Mouse (Mus musculus): Measurements from ENCODE around the gene Ttc7.
A peak's percentile ranks its signal among the peaks of the same experiment; 100 is the strongest.

Ttc7 gene

GRCm38 (mm10) chr17:87314530-87314946 lies 31.9 kb downstream of the Ttc7 start:
- DNase-seq (ENCODE audit: low read depth) = peak; percentile 22

- DNase-seq (ENCODE audit: low read depth) = peak; percentile 68
Observed at GRCm38 (mm10) chr17:87315021-87315531, 32.4 kb downstream of the Ttc7 start.

GRCm38 (mm10) chr17:87315891-87316763 lies 33.4 kb downstream of the Ttc7 start:
- DNase-seq (ENCODE audit: low read depth) = no peak

DNA sequence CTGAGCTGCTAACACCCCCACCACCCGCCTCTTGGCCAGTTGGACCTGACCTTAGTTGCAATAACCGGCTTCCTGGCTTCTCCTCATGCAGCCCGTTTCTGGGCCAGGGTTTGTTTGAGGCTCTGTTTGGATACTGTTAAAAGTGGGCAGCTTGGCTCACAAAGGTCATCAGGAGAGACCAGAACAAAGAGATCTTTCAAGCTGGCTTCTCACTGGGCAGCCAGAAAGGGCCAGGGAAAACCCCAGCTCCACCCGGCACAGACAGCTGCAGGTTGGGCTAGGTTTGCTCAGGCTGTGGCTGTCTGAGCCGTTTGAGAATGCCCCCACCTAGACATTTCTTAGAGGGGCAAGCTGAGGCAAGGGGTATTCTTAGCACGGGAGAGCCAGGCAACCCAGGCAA lies 34.6 kb downstream of the Ttc7 start:
- DNase-seq (ENCODE audit: low read depth) = no peak

GRCm38 (mm10) chr17:87317947-87318346 lies 35.3 kb downstream of the Ttc7 start:
- DNase-seq (ENCODE audit: low read depth) = no peak

DNA sequence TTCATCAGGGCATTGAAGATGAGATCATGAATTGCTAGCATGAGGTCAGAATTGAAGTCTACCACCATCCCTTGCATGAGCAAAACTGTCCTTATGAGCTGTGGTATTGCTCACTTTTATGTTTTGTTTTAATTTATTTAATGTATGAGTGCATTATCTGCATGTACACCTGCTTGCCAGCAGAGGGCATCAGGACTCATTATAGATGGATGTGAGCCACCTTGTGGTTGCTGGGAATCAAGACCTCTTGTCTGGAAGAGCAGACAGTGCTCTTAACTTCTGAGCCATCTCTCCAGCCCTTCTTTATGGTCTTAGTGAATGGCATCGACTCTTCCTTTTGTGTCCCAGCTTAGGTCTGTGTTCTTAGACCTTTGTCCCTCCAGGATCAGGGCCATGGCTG lies 39.0 kb downstream of the Ttc7 start:
- DNase-seq (ENCODE audit: low read depth) = peak; percentile 23

- no peak for DNase-seq (ENCODE audit: low read depth)
Observed at GRCm38 (mm10) chr17:87323215-87323614, 40.5 kb downstream of the Ttc7 start.

DNA sequence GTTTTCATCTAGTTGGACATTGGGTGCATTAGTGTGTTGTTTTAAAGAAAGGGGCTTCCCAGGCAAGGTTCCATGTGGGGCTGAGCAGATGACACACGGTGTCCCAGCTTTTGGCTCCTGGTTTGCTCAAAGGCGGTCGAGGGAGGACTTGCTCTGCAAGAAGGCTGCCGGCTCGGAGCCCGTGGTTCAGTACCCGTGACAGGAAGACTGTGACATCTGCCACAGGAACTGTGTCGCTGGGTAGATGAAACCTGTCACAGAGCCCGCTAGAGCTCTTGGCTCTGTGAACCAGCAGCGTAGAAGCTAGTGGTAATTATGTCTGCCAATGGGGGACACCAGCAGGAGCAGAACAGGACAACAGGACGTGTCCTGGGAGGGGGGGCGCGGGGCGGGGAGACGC lies 42.8 kb downstream of the Ttc7 start:
- no peak for DNase-seq (ENCODE audit: low read depth)

- DNase-seq (ENCODE audit: low read depth) = no peak
Observed at GRCm38 (mm10) chr17:87326987-87327386, 44.3 kb downstream of the Ttc7 start.

DNA sequence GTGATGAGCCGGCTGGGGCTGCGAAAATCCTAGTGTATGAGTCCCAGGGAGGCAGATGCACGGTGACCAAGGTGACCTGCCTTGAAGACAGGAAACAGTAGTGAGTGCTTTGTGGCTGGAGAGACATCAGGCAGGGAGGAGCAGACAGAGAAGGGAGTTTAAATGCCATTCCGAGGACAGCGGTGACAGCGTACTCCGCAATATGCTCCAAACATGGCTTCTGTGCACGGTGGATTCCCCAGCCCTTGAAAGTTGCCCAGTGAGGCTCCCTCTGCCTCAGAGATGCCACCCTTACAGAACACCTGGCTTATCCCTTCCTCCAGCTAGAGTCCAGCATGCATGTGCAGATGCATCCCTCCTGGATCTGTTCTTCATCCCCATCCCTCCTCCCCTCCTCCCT lies 45.0 kb downstream of the Ttc7 start:
- DNase-seq (ENCODE audit: low read depth) = no peak

DNA sequence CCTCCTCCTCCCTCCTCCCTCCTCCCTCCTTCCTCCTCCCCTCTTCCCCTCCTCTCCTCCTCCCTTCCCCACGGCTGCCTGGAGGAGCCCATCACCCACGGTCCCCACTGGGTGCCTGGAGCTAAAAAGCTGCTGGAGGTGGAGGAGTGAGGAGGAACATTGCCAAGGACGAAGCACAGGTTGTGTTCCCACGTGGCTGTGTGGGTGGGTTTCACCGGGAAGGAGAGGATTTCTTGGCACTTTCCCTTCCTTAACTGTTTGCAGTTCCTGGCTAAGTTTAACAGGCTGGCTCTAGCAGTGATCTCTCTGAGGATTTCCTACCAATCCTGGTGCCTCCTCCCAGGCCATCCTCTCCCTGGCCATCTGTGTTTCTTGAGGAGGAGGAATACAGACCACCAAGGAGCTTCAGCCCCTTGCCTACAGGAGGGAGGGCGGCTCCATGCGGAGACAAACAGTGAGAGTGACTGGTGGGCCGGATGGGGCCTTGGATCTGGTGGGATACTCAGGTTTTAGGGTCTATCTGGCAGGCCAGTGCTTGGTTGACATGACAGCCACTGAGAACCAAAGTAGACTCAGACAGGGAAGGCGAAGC lies 45.6 kb downstream of the Ttc7 start:
- no peak for DNase-seq (ENCODE audit: low read depth)

DNA sequence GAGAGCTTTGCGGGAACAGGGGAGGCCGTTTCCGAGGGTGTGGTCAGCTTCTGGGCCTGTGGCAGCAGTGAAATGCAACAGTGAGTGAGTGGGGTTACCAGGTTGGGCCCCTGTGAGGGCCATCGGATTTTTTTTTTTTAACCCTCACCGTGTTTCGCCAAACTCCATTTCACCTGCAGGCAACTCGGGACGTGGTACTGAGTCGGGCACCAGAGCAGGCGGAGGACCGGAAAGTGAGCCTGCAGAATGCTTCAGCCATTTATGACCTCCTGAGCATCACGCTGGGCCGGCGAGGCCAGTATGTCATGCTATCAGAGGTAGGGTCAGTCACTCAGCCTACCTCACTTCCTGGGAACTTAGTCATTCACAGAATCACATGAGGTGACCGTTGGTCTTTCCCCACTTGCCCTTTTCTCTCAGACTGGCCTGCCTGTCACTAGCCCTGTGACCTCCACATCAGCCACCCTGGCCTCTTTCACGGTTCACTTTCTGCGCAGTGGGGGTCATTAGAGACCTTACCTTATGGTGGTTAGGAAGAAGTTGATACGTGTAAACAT lies 46.5 kb downstream of the Ttc7 start:
- DNase-seq (ENCODE audit: low read depth) = no peak

DNA sequence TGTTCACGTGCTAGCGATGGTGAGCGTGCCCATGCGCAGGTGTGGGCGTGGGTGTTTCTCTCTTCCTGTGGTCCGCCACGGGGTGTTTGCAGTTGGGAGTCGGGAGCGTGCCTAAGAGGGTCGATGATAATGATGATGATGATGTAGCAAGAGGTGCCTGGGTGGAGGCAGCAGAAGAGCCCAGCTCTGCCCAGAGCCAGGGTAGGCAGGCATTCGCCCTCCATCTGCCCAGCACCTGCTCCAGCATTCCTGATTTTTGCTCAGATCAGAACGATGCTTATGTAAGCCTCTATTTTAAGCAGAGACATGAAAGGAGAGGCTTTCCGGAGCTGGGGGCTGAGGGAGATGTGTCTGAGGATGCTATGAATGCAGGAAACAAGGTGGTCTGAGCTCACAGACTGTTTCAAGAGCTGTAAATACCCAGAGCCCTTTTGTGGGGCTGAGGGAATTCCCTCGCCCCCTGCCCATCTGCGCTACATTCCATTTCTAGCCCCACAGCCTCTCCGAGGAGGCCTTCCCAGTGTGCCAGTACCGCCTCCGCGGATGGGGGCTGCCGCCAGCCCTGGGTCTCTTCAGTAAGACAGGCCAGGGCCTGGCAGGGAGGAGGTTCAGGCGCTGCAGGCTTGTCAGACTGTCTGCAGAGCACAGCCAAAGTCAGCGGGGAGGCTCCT lies 47.7 kb downstream of the Ttc7 start:
- DNase-seq (ENCODE audit: low read depth) = no peak

- no peak for DNase-seq (ENCODE audit: low read depth)
Observed at GRCm38 (mm10) chr17:87330921-87331291, 48.2 kb downstream of the Ttc7 start.

DNA sequence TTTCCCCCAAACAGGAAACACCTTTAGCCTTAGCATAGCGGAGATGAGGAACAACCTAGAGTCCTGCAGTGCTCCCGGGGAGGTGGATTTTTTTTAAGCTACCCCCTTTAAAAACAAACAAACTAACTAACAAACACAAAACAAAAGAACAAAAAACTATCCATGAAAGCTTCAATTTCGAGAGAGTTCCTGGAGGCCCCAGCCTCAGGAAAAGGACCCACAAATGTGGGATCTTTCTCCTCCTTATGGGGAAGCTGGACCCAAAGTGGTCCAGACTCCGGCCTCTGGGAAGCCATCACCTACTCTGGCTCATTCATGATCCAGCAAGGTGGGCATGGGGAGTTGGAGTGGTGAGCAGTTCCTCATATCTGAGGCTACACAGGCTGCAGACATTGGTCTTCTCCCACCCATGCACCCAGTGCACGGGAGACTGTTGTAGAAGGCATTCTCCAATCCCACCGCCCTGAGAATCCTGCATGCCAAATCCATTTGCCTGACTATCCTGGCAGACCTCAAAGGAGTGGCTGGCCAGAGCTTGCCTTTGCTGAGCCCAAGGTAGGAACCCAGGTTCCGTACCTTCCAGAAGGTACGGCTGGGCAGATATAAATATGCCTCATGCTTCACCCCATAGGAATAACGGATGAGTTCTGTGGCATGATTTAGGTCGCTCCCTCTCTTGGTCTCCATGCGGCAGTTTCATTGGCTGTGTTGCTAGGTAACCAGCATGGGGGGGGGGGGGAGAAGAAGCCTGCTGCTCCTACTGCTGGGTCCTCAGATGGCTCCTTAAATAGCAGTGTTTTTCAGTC lies 48.9 kb downstream of the Ttc7 start:
- no peak for DNase-seq (ENCODE audit: low read depth)

GRCm38 (mm10) chr17:87332142-87332815 lies 49.6 kb downstream of the Ttc7 start:
- DNase-seq (ENCODE audit: low read depth) = no peak

GRCm38 (mm10) chr17:87332887-87333286 lies 50.2 kb downstream of the Ttc7 start:
- DNase-seq (ENCODE audit: low read depth) = no peak

GRCm38 (mm10) chr17:87334162-87334561 lies 51.5 kb downstream of the Ttc7 start:
- DNase-seq (ENCODE audit: low read depth) = no peak

GRCm38 (mm10) chr17:87335152-87335551 lies 52.5 kb downstream of the Ttc7 start:
- no peak for DNase-seq (ENCODE audit: low read depth)

DNA sequence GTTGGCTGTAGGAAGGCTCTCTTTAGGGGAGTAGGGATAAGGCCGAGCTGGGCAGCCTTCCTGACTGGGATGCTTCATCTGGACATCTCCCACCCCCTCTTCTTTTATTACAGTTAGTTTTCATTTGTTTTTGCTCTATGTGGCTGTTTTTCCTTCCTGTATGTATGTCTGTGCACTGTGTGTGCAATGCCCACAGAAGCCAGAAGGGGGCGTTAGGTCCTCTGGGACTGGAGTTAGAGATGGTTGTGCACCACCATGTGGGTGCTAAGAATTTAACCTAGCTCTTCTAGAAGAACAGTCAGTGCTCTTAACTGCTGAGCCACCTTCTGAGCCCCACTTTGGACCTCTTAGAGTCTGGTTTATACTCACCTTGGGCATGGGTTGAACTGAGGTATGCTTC lies 53.0 kb downstream of the Ttc7 start:
- DNase-seq (ENCODE audit: low read depth) = no peak

- no peak for DNase-seq (ENCODE audit: low read depth)
Observed at GRCm38 (mm10) chr17:87336910-87337309, 54.2 kb downstream of the Ttc7 start.
